In genomic region chr13:56682326-56682725, GRCm38 (mm10) we compare ENCODE assay signal across 10 mouse cellular contexts. TPM values are rescaled to one million over a fixed set of nuclear protein-coding genes. Genes with fewer than 3 reads are reported as not detected.
A peak's percentile ranks its signal among the peaks of the same experiment; 100 is the strongest.
DNase-seq lines count a peak whose midpoint lies in the region; ATAC-seq and TF ChIP-seq lines count a peak whose summit lies in the region.
"Had no signal": no experiment of that assay in that cellular context is flagged by ENCODE, and none has a peak within 500 bp of the region (broad histone marks: within the 10 kb centered on the region; RNA-seq: fewer than 3 reads in every experiment).

No protein-coding gene starts in this region.

- ATAC-seq in forebrain, embryonic 14.5 days = no peak
- no peak for ATAC-seq in forebrain, embryonic 11.5 days (replicated peaks; ENCODE audit: low FRiP score)
- ATAC-seq in heart, postnatal 0 days (ENCODE audit: insufficient read depth, low read depth) = no peak
- peak; percentile 82 for ATAC-seq in lung, embryonic 16.5 days (ENCODE audit: low read depth)
- no peak for ATAC-seq in erythroid progenitor cell, adult 5-6 weeks (replicated peaks; ENCODE audit: low FRiP score, poor library complexity, severe bottlenecking)

- H3K4me1 ChIP-seq in forebrain, embryonic 14.5 days (ENCODE audit: control insufficient read depth, insufficient read depth, low read length) = no peaks in the 10 kb centered on the region
- no peaks in the 10 kb centered on the region; the same call in 1 of the 2 replicates for H3K4me1 ChIP-seq in forebrain, embryonic 11.5 days (replicated peaks; ENCODE audit: control insufficient read depth, insufficient read depth, low read length)
- peaks cover 24% of the 10 kb centered on the region for H3K4me1 ChIP-seq in heart, postnatal 0 days (ENCODE audit: control insufficient read depth, insufficient read depth)
- H3K4me1 ChIP-seq in lung, embryonic 16.5 days (replicated peaks; ENCODE audit: control insufficient read depth, insufficient read depth, low read length) = peaks cover 32% of the 10 kb centered on the region

- 81% methylated on average over 17 of the region's 17 CpGs for WGBS in forebrain, embryonic 14.5 days
- 90% methylated on average over 17 of the region's 17 CpGs for WGBS in forebrain, embryonic 11.5 days
- 73% methylated on average over 17 of the region's 17 CpGs for WGBS in heart, postnatal 0 days
- 47% methylated on average over 17 of the region's 17 CpGs for WGBS in lung, embryonic 16.5 days

- H3K36me3 ChIP-seq in forebrain, embryonic 14.5 days (ENCODE audit: control insufficient read depth, insufficient read depth, low read length) = no peaks in the 10 kb centered on the region
- H3K36me3 ChIP-seq in forebrain, embryonic 11.5 days (ENCODE audit: control insufficient read depth, insufficient read depth, low read length) = no peaks in the 10 kb centered on the region
- no peaks in the 10 kb centered on the region for H3K36me3 ChIP-seq in heart, postnatal 0 days (replicated peaks; ENCODE audit: control insufficient read depth, insufficient read depth, low read length)
- no peaks in the 10 kb centered on the region for H3K36me3 ChIP-seq in lung, embryonic 16.5 days (ENCODE audit: control insufficient read depth, insufficient read depth, low read length)
- H3K36me3 ChIP-seq: G1E; neural tube, embryonic 12.5 days had no signal

- H3K27me3 ChIP-seq in forebrain, embryonic 14.5 days (replicated peaks; ENCODE audit: control insufficient read depth, insufficient read depth, low read length) = no peaks in the 10 kb centered on the region
- H3K27me3 ChIP-seq in forebrain, embryonic 11.5 days (ENCODE audit: control insufficient read depth, insufficient read depth, low read length) = no peaks in the 10 kb centered on the region
- H3K27me3 ChIP-seq in heart, postnatal 0 days (ENCODE audit: control insufficient read depth, insufficient read depth, low read length) = no peaks in the 10 kb centered on the region
- H3K27me3 ChIP-seq in lung, embryonic 16.5 days (ENCODE audit: control insufficient read depth, insufficient read depth, low read depth, low read length) = no peaks in the 10 kb centered on the region
- H3K27me3 ChIP-seq: neural tube, embryonic 12.5 days had no signal

- TF ChIP-seq EP300 in heart, postnatal 0 days (IDR thresholded peaks at IDR 0.05; ENCODE audit: low read depth) = no peak

- TF ChIP-seq CTCF in heart, postnatal 0 days (IDR thresholded peaks at IDR 0.05; ENCODE audit: low read depth) = no peak

- no peak overlapping the region for H3K27ac ChIP-seq in forebrain, embryonic 14.5 days (ENCODE audit: low read depth, low read length)
- no peak overlapping the region for H3K27ac ChIP-seq in forebrain, embryonic 11.5 days (ENCODE audit: low read depth, low read length)
- 0 out of 2 replicates have a peak overlapping the region, but pooled peaks have one; percentile 23 for H3K27ac ChIP-seq in heart, postnatal 0 days (ENCODE audit: low read depth)
- H3K27ac ChIP-seq in lung, embryonic 16.5 days (ENCODE audit: low read length) = peak overlapping the region; percentile 68
- H3K27ac ChIP-seq: neural tube, embryonic 12.5 days had no signal

- no peak overlapping the region for H3K9ac ChIP-seq in forebrain, embryonic 14.5 days (ENCODE audit: low read length)
- no peak overlapping the region for H3K9ac ChIP-seq in forebrain, embryonic 11.5 days (ENCODE audit: low read length)
- H3K9ac ChIP-seq in heart, postnatal 0 days (replicated peaks; ENCODE audit: low read depth, low read length) = no peak overlapping the region
- H3K9ac ChIP-seq in lung, embryonic 16.5 days (ENCODE audit: low read length) = 0 out of 2 replicates have a peak overlapping the region, but pooled peaks have one; percentile 7
- H3K9ac ChIP-seq: neural tube, embryonic 12.5 days had no signal

- DNase-seq in forebrain, embryonic 14.5 days (ENCODE audit: low spot score) = peak; percentile 45
- no peak for DNase-seq in forebrain, embryonic 11.5 days (ENCODE audit: low spot score)
- peak; percentile 69 for DNase-seq in CD4-positive, CD25-positive, alpha-beta regulatory T cell, adult 2 months (ENCODE audit: low read depth, low spot score)
- peak; percentile 91 to 92 for DNase-seq in cerebellum, postnatal 14 days
- peak; percentile 57 for DNase-seq in heart, postnatal 0 days (ENCODE audit: low spot score)
- peak; percentile 51 for DNase-seq in testis, postnatal 10 days (ENCODE audit: low spot score)

- no peak overlapping the region for H3K4me2 ChIP-seq in forebrain, embryonic 14.5 days (ENCODE audit: low read length)
- H3K4me2 ChIP-seq in forebrain, embryonic 11.5 days (ENCODE audit: low read depth, low read length, severe bottlenecking) = no peak overlapping the region
- 0 out of 2 replicates have a peak overlapping the region, but pooled peaks have one; percentile 10 for H3K4me2 ChIP-seq in heart, postnatal 0 days (ENCODE audit: low read depth, low read length)
- peak overlapping the region; percentile 33 for H3K4me2 ChIP-seq in lung, embryonic 16.5 days (ENCODE audit: low read depth, low read length)
- H3K4me2 ChIP-seq: neural tube, embryonic 12.5 days had no signal

- no peak overlapping the region for H3K4me3 ChIP-seq in forebrain, embryonic 14.5 days (ENCODE audit: low read depth, low read length)
- H3K4me3 ChIP-seq in forebrain, embryonic 11.5 days (ENCODE audit: low read depth, low read length) = no peak overlapping the region
- H3K4me3 ChIP-seq in heart, postnatal 0 days (ENCODE audit: low read depth, low read length) = no peak overlapping the region
- H3K4me3 ChIP-seq in lung, embryonic 16.5 days (ENCODE audit: low read length) = no peak overlapping the region
- H3K4me3 ChIP-seq: neural tube, embryonic 12.5 days had no signal

- no peaks in the 10 kb centered on the region for H3K9me3 ChIP-seq in forebrain, embryonic 14.5 days (replicated peaks; ENCODE audit: control insufficient read depth, low read length)
- no peaks in the 10 kb centered on the region for H3K9me3 ChIP-seq in forebrain, embryonic 11.5 days (ENCODE audit: control insufficient read depth, low read length)
- no peaks in the 10 kb centered on the region for H3K9me3 ChIP-seq in heart, postnatal 0 days (replicated peaks; ENCODE audit: control insufficient read depth, low read length)
- no peaks in the 10 kb centered on the region for H3K9me3 ChIP-seq in lung, embryonic 16.5 days (ENCODE audit: control insufficient read depth, low read length)
- H3K9me3 ChIP-seq: neural tube, embryonic 12.5 days had no signal

RNA-seq across cellular contexts. Expression of gene Smad5, which starts 20.5 kb away (rescaled TPM):
- 39.7 and 45.8 TPM in 2 replicates for polyA plus RNA-seq in forebrain, embryonic 14.5 days (2014; fragmentation: Nextera tagmentation; extraction: Ambion mirVana)
- polyA plus RNA-seq in forebrain, embryonic 11.5 days (2014; fragmentation: Nextera tagmentation; extraction: Ambion mirVana) = 49.7 and 51.8 TPM in 2 replicates
- total RNA-seq in heart, postnatal 0 days (2014; rRNA removed; ENCODE audit: low replicate concordance) = 29.2 and 36.9 TPM in 2 replicates
- polyA plus RNA-seq in heart, postnatal 0 days (2015; fragmentation: Nextera tagmentation; extraction: Ambion mirVana) = 10.1 and 12.0 TPM in 2 replicates
- 33.5 and 34.8 TPM in 2 replicates for polyA plus RNA-seq in lung, embryonic 16.5 days (2015; fragmentation: Nextera tagmentation; extraction: Ambion mirVana)
- 2.5 and 18.4 TPM in 2 replicates for total RNA-seq in erythroid progenitor cell, adult 5-6 weeks (2015; ENCODE audit: low replicate concordance)
- total RNA-seq in erythroid progenitor cell, adult 5-6 weeks (2017; ENCODE audit: low replicate concordance) = 5.1 and 12.5 TPM in 2 replicates

Comparison
In these comparisons a context has a peak if more than half of its experiments do, and no peak if none do; other contexts are left out.
1. H3K27ac ChIP-seq: peak in heart, postnatal 0 days (single experiment) and lung, embryonic 16.5 days (single experiment); none in forebrain, embryonic 14.5 days (single experiment) and forebrain, embryonic 11.5 days (single experiment).
2. H3K4me2 ChIP-seq: peak in heart, postnatal 0 days (single experiment) and lung, embryonic 16.5 days (single experiment); none in forebrain, embryonic 14.5 days (single experiment) and forebrain, embryonic 11.5 days (single experiment).